Mouse (Mus musculus): Measurements from ENCODE around the gene Nfasc. TPM values are rescaled to one million over a fixed set of nuclear protein-coding genes. Genes with fewer than 3 reads are reported as not detected.

Nfasc gene
- polyA plus RNA-seq, 1 experiment = 0.75 TPM

- no peak for TF ChIP-seq POLR2A (IDR thresholded peaks at IDR 0.05; ENCODE audit: borderline replicate concordance, control insufficient read depth, low read depth, low read length)
- no peak for TF ChIP-seq CTCF (IDR thresholded peaks at IDR 0.05; ENCODE audit: control insufficient read depth, insufficient read depth, low read length)
- no peak overlapping the region for H3K27ac ChIP-seq (ENCODE audit: control insufficient read depth, insufficient read depth, low read depth, low read length, poor library complexity)
- H3K4me3 ChIP-seq (replicated peaks; ENCODE audit: control insufficient read depth, low read depth, low read length) = no peak overlapping the region
- no peaks in the 10 kb centered on the region for H3K4me1 ChIP-seq (ENCODE audit: control insufficient read depth, insufficient read depth, low read length)
- WGBS = 91% methylated on average over 8 of the region's 8 CpGs
Measured at GRCm38 (mm10) chr1:132628183-132628582, 113.4 kb downstream of the Nfasc start.

- no peaks in the 10 kb centered on the region for H3K4me1 ChIP-seq (ENCODE audit: control insufficient read depth, insufficient read depth, low read length)
- no peak overlapping the region for H3K4me3 ChIP-seq (replicated peaks; ENCODE audit: control insufficient read depth, low read depth, low read length)
- 72% methylated on average over 7 of the region's 7 CpGs for WGBS
- TF ChIP-seq POLR2A (IDR thresholded peaks at IDR 0.05; ENCODE audit: borderline replicate concordance, control insufficient read depth, low read depth, low read length) (no peak), CTCF (IDR thresholded peaks at IDR 0.05; ENCODE audit: control insufficient read depth, insufficient read depth, low read length) (no peak)
- no peak overlapping the region for H3K27ac ChIP-seq (ENCODE audit: control insufficient read depth, insufficient read depth, low read depth, low read length, poor library complexity)
Measured at GRCm38 (mm10) chr1:132626125-132626756, 115.4 kb downstream of the Nfasc start.

- H3K27ac ChIP-seq (ENCODE audit: control insufficient read depth, insufficient read depth, low read depth, low read length, poor library complexity) = no peak overlapping the region
- 60% methylated on average over 6 of the region's 6 CpGs for WGBS
- TF ChIP-seq CTCF (IDR thresholded peaks at IDR 0.05; ENCODE audit: control insufficient read depth, insufficient read depth, low read length) (no peak), POLR2A (IDR thresholded peaks at IDR 0.05; ENCODE audit: borderline replicate concordance, control insufficient read depth, low read depth, low read length) (no peak)
Measured at GRCm38 (mm10) chr1:132625034-132625433, 116.6 kb downstream of the Nfasc start.

GRCm38 (mm10) chr1:132624466-132624865 lies 117.1 kb downstream of the Nfasc start:
- Histone ChIP-seq H3K4me1 (ENCODE audit: control insufficient read depth, insufficient read depth, low read length) (no peaks in the 10 kb centered on the region), H3K4me3 (replicated peaks; ENCODE audit: control insufficient read depth, low read depth, low read length) (no peak overlapping the region), H3K27ac (ENCODE audit: control insufficient read depth, insufficient read depth, low read depth, low read length, poor library complexity) (no peak overlapping the region)
- 57% methylated on average over 1 of the region's 1 CpGs for WGBS
- TF ChIP-seq CTCF (IDR thresholded peaks at IDR 0.05; ENCODE audit: control insufficient read depth, insufficient read depth, low read length) = no peak
- TF ChIP-seq POLR2A (IDR thresholded peaks at IDR 0.05; ENCODE audit: borderline replicate concordance, control insufficient read depth, low read depth, low read length) = no peak

More at GRCm38 (mm10) chr1:132625034-132625433, 116.6 kb downstream of the Nfasc start:
- Histone ChIP-seq H3K4me1 (ENCODE audit: control insufficient read depth, insufficient read depth, low read length) (no peaks in the 10 kb centered on the region), H3K4me3 (replicated peaks; ENCODE audit: control insufficient read depth, low read depth, low read length) (no peak overlapping the region)

- 54% methylated on average over 14 of the region's 14 CpGs for WGBS
- Histone ChIP-seq H3K4me3 (replicated peaks; ENCODE audit: control insufficient read depth, low read depth, low read length) (no peak overlapping the region), H3K27ac (ENCODE audit: control insufficient read depth, insufficient read depth, low read depth, low read length, poor library complexity) (no peak overlapping the region), H3K4me1 (ENCODE audit: control insufficient read depth, insufficient read depth, low read length) (no peaks in the 10 kb centered on the region)
- no peak for TF ChIP-seq POLR2A (IDR thresholded peaks at IDR 0.05; ENCODE audit: borderline replicate concordance, control insufficient read depth, low read depth, low read length)
- TF ChIP-seq CTCF (IDR thresholded peaks at IDR 0.05; ENCODE audit: control insufficient read depth, insufficient read depth, low read length) = no peak
Measured at GRCm38 (mm10) chr1:132623641-132624336, 117.8 kb downstream of the Nfasc start.

- TF ChIP-seq CTCF (IDR thresholded peaks at IDR 0.05; ENCODE audit: control insufficient read depth, insufficient read depth, low read length) = no peak
- no peak for TF ChIP-seq POLR2A (IDR thresholded peaks at IDR 0.05; ENCODE audit: borderline replicate concordance, control insufficient read depth, low read depth, low read length)
- Histone ChIP-seq H3K4me3 (replicated peaks; ENCODE audit: control insufficient read depth, low read depth, low read length) (no peak overlapping the region), H3K27ac (ENCODE audit: control insufficient read depth, insufficient read depth, low read depth, low read length, poor library complexity) (no peak overlapping the region), H3K4me1 (ENCODE audit: control insufficient read depth, insufficient read depth, low read length) (no peaks in the 10 kb centered on the region)
- WGBS = 71% methylated on average over 4 of the region's 4 CpGs
Measured at GRCm38 (mm10) chr1:132612066-132612465, 129.5 kb downstream of the Nfasc start.

GRCm38 (mm10) chr1:132609048-132609634 lies 132.5 kb downstream of the Nfasc start:
- H3K4me3 ChIP-seq (replicated peaks; ENCODE audit: control insufficient read depth, low read depth, low read length) = no peak overlapping the region

GRCm38 (mm10) chr1:132602161-132602560 lies 139.4 kb downstream of the Nfasc start:
- H3K27ac ChIP-seq (ENCODE audit: control insufficient read depth, insufficient read depth, low read depth, low read length, poor library complexity) = no peak overlapping the region
- TF ChIP-seq POLR2A (IDR thresholded peaks at IDR 0.05; ENCODE audit: borderline replicate concordance, control insufficient read depth, low read depth, low read length) = no peak
- no peak overlapping the region for H3K4me3 ChIP-seq (replicated peaks; ENCODE audit: control insufficient read depth, low read depth, low read length)
- 38% methylated on average over 8 of the region's 8 CpGs for WGBS
- H3K4me1 ChIP-seq (ENCODE audit: control insufficient read depth, insufficient read depth, low read length) = no peaks in the 10 kb centered on the region; the same call in 1 of the 2 replicates

More at GRCm38 (mm10) chr1:132609048-132609634, 132.5 kb downstream of the Nfasc start:
- no peak overlapping the region for H3K27ac ChIP-seq (ENCODE audit: control insufficient read depth, insufficient read depth, low read depth, low read length, poor library complexity)
- 36% methylated on average over 4 of the region's 4 CpGs for WGBS
- H3K4me1 ChIP-seq (ENCODE audit: control insufficient read depth, insufficient read depth, low read length) = no peaks in the 10 kb centered on the region
- TF ChIP-seq CTCF (IDR thresholded peaks at IDR 0.05; ENCODE audit: control insufficient read depth, insufficient read depth, low read length) = peak; percentile 56
- TF ChIP-seq POLR2A (IDR thresholded peaks at IDR 0.05; ENCODE audit: borderline replicate concordance, control insufficient read depth, low read depth, low read length) = no peak
